Mouse (Mus musculus) ES-E14 (cell line): Measurements from ENCODE around the gene Ptprg.

Source experiments
- CHD2 ChIP-seq: IDR thresholded peaks from 2 replicates; pipeline ENCODE4 v1.6.1; 2014; ENCODE audit warnings: mild to moderate bottlenecking, low read depth, low read length, inconsistent platforms
- HCFC1 ChIP-seq: IDR thresholded peaks from 2 replicates; pipeline ENCODE4 v1.6.1; 2012; ENCODE audit warnings: low read length, inconsistent platforms, borderline replicate concordance; ENCODE audit not compliant: insufficient read depth
- MAFK ChIP-seq: IDR thresholded peaks from 2 replicates; pipeline ENCODE4 v1.6.1; 2014; ENCODE audit warnings: mild to moderate bottlenecking, low read depth, low read length, inconsistent platforms; ENCODE audit not compliant: insufficient read depth
- ZC3H11A ChIP-seq: IDR thresholded peaks from 2 replicates; pipeline ENCODE4 v1.6.1; 2012; ENCODE audit warnings: low read depth, mild to moderate bottlenecking, inconsistent platforms, low read length, borderline replicate concordance
- ZNF384 ChIP-seq: IDR thresholded peaks from 2 replicates; pipeline ENCODE4 v1.6.1; 2012; ENCODE audit warnings: low read depth, low read length, inconsistent platforms

DNA sequence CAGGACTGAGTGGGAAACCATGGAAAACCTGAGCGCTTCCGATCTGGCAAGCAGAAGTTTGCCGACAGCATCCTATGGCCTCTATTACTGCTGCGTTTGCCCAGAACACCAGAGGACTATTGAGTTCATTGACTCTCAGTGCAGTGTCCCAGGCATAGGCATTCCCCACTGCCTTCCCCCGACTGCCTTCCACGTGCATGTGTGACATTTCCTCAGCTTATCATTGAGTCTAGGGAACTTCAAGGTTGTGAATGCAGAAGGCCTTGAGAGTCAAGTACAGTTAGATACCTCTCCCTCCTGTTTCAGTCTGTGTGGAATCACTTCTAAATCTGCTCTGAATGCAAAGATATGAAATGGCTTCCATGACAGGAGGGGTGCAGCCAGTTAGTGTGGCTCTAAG, 488.2 kb downstream of the Ptprg start:
- TF ChIP-seq ZC3H11A = no peak
- no peak for TF ChIP-seq HCFC1
- TF ChIP-seq MAFK = no peak
- TF ChIP-seq ZNF384 = no peak
- no peak for TF ChIP-seq CHD2
